Mouse (Mus musculus): ENCODE measurements around the gene Pdgfb. TPM values are rescaled to one million over a fixed set of nuclear protein-coding genes. Genes with fewer than 3 reads are reported as not detected.
A peak's percentile ranks its signal among the peaks of the same experiment; 100 is the strongest.

The Pdgfb gene
- polyA plus RNA-seq, 1 experiment from 2014 or later, result 1.7 TPM

- no peaks in the 10 kb centered on the region for H3K9me3 ChIP-seq (replicated peaks)
- ATAC-seq (ENCODE audit: insufficient number of reproducible peaks, low FRiP score), result no peak
- no peaks in the 10 kb centered on the region for H3K36me3 ChIP-seq
- no peak overlapping the region for H3K27ac ChIP-seq (ENCODE audit: poor library complexity, severe bottlenecking)
- peaks cover 53% of the 10 kb centered on the region for H3K4me1 ChIP-seq (replicated peaks)
- no peaks in the 10 kb centered on the region for H3K27me3 ChIP-seq (replicated peaks)
- no peak overlapping the region for H3K9ac ChIP-seq
- H3K4me2 ChIP-seq, result no peak overlapping the region
- H3K4me3 ChIP-seq, result no peak overlapping the region
- 78% methylated on average over 19 of the region's 19 CpGs for WGBS
These were observed 36.5 kb upstream of the Pdgfb start for GRCm38 (mm10) chr15:80051092-80051761.

GRCm38 (mm10) chr15:80050093-80050492 is 35.3 kb upstream of the Pdgfb start:
- peaks cover 53% of the 10 kb centered on the region for H3K4me1 ChIP-seq (replicated peaks)
- H3K4me3 ChIP-seq, result no peak overlapping the region
- no peak overlapping the region for H3K27ac ChIP-seq (ENCODE audit: poor library complexity, severe bottlenecking)
- H3K4me2 ChIP-seq, result no peak overlapping the region
- 53% methylated on average over 4 of the region's 4 CpGs for WGBS
- peaks cover 5% of the 10 kb centered on the region; the same call in 1 of the 2 replicates for H3K9me3 ChIP-seq (replicated peaks)
- no peak overlapping the region for H3K9ac ChIP-seq
- H3K27me3 ChIP-seq (replicated peaks), result no peaks in the 10 kb centered on the region
- ATAC-seq (ENCODE audit: insufficient number of reproducible peaks, low FRiP score), result no peak
- H3K36me3 ChIP-seq, result no peaks in the 10 kb centered on the region

GRCm38 (mm10) chr15:80047973-80048372 is 33.2 kb upstream of the Pdgfb start:
- Histone ChIP-seq H3K4me3 (no peak overlapping the region), H3K27me3 (replicated peaks) (no peaks in the 10 kb centered on the region), H3K9me3 (replicated peaks) (peaks cover 5% of the 10 kb centered on the region; the same call in 1 of the 2 replicates), H3K27ac (ENCODE audit: poor library complexity, severe bottlenecking) (no peak overlapping the region), H3K36me3 (no peaks in the 10 kb centered on the region), H3K9ac (0 out of 2 replicates have a peak overlapping the region, but pooled peaks have one; percentile 28), H3K4me1 (replicated peaks) (peaks cover 35% of the 10 kb centered on the region), H3K4me2 (0 out of 2 replicates have a peak overlapping the region, but pooled peaks have one; percentile 0)
- ATAC-seq (ENCODE audit: insufficient number of reproducible peaks, low FRiP score), result no peak
- WGBS, result 0% methylated on average over 5 of the region's 5 CpGs

- ATAC-seq (ENCODE audit: insufficient number of reproducible peaks, low FRiP score), result no peak
- Histone ChIP-seq H3K4me2 (no peak overlapping the region), H3K36me3 (no peaks in the 10 kb centered on the region), H3K9ac (no peak overlapping the region), H3K27ac (ENCODE audit: poor library complexity, severe bottlenecking) (no peak overlapping the region), H3K27me3 (replicated peaks) (no peaks in the 10 kb centered on the region), H3K9me3 (replicated peaks) (peaks cover 5% of the 10 kb centered on the region; the same call in 1 of the 2 replicates), H3K4me1 (replicated peaks) (peaks cover 32% of the 10 kb centered on the region), H3K4me3 (no peak overlapping the region)
- 65% methylated on average over 2 of the region's 2 CpGs for WGBS
These were observed 32.5 kb upstream of the Pdgfb start for GRCm38 (mm10) chr15:80047242-80047641.

GRCm38 (mm10) chr15:80045749-80046148 is 31.0 kb upstream of the Pdgfb start:
- Histone ChIP-seq H3K27me3 (replicated peaks) (no peaks in the 10 kb centered on the region), H3K9me3 (replicated peaks) (peaks cover 5% of the 10 kb centered on the region; the same call in 1 of the 2 replicates), H3K4me2 (no peak overlapping the region), H3K27ac (ENCODE audit: poor library complexity, severe bottlenecking) (no peak overlapping the region), H3K4me1 (replicated peaks) (peaks cover 25% of the 10 kb centered on the region), H3K36me3 (no peaks in the 10 kb centered on the region), H3K9ac (no peak overlapping the region), H3K4me3 (no peak overlapping the region)
- WGBS, result 94% methylated on average over 2 of the region's 2 CpGs
- ATAC-seq (ENCODE audit: insufficient number of reproducible peaks, low FRiP score), result no peak

GRCm38 (mm10) chr15:80044249-80044648 is 29.5 kb upstream of the Pdgfb start:
- Histone ChIP-seq H3K9ac (no peak overlapping the region), H3K9me3 (replicated peaks) (peaks cover 5% of the 10 kb centered on the region; the same call in 1 of the 2 replicates), H3K27me3 (replicated peaks) (no peaks in the 10 kb centered on the region), H3K4me3 (no peak overlapping the region), H3K27ac (ENCODE audit: poor library complexity, severe bottlenecking) (no peak overlapping the region), H3K4me1 (replicated peaks) (peaks cover 20% of the 10 kb centered on the region), H3K36me3 (no peaks in the 10 kb centered on the region), H3K4me2 (no peak overlapping the region)
- WGBS, result 83% methylated on average over 10 of the region's 10 CpGs
- no peak for ATAC-seq (ENCODE audit: insufficient number of reproducible peaks, low FRiP score)

GRCm38 (mm10) chr15:80042152-80042551 is 27.4 kb upstream of the Pdgfb start:
- H3K4me3 ChIP-seq, result no peak overlapping the region
- H3K27me3 ChIP-seq (replicated peaks), result no peaks in the 10 kb centered on the region
- H3K4me1 ChIP-seq (replicated peaks), result peaks cover 4% of the 10 kb centered on the region
- 69% methylated on average over 4 of the region's 4 CpGs for WGBS
- H3K4me2 ChIP-seq, result no peak overlapping the region
- H3K9me3 ChIP-seq (replicated peaks), result peaks cover 10% of the 10 kb centered on the region
- H3K27ac ChIP-seq (ENCODE audit: poor library complexity, severe bottlenecking), result no peak overlapping the region
- no peak overlapping the region for H3K9ac ChIP-seq
- no peaks in the 10 kb centered on the region for H3K36me3 ChIP-seq
- ATAC-seq (ENCODE audit: insufficient number of reproducible peaks, low FRiP score), result no peak

- Histone ChIP-seq H3K4me1 (replicated peaks) (peaks cover 11% of the 10 kb centered on the region; the same call in 1 of the 2 replicates), H3K36me3 (no peaks in the 10 kb centered on the region), H3K27ac (ENCODE audit: poor library complexity, severe bottlenecking) (no peak overlapping the region), H3K9me3 (replicated peaks) (peaks cover 5% of the 10 kb centered on the region), H3K4me3 (no peak overlapping the region), H3K27me3 (replicated peaks) (no peaks in the 10 kb centered on the region), H3K4me2 (no peak overlapping the region), H3K9ac (no peak overlapping the region)
- no peak for ATAC-seq (ENCODE audit: insufficient number of reproducible peaks, low FRiP score)
- 98% methylated on average over 2 of the region's 2 CpGs for WGBS
These were observed 23.3 kb upstream of the Pdgfb start for GRCm38 (mm10) chr15:80038110-80038391.

- WGBS, result 65% methylated on average over 11 of the region's 11 CpGs
- Histone ChIP-seq H3K9me3 (replicated peaks) (peaks cover 5% of the 10 kb centered on the region), H3K4me3 (no peak overlapping the region), H3K36me3 (no peaks in the 10 kb centered on the region), H3K27ac (ENCODE audit: poor library complexity, severe bottlenecking) (no peak overlapping the region), H3K9ac (no peak overlapping the region), H3K27me3 (replicated peaks) (no peaks in the 10 kb centered on the region), H3K4me2 (no peak overlapping the region), H3K4me1 (replicated peaks) (peaks cover 11% of the 10 kb centered on the region; the same call in 1 of the 2 replicates)
- no peak for ATAC-seq (ENCODE audit: insufficient number of reproducible peaks, low FRiP score)
These were observed 22.7 kb upstream of the Pdgfb start for GRCm38 (mm10) chr15:80037255-80038109.

GRCm38 (mm10) chr15:80035341-80035885 is 20.6 kb upstream of the Pdgfb start:
- Histone ChIP-seq H3K9ac (no peak overlapping the region), H3K4me2 (no peak overlapping the region), H3K4me1 (replicated peaks) (peaks cover 11% of the 10 kb centered on the region; the same call in 1 of the 2 replicates), H3K4me3 (no peak overlapping the region), H3K27ac (ENCODE audit: poor library complexity, severe bottlenecking) (no peak overlapping the region), H3K9me3 (replicated peaks) (peaks cover 12% of the 10 kb centered on the region), H3K27me3 (replicated peaks) (no peaks in the 10 kb centered on the region), H3K36me3 (no peaks in the 10 kb centered on the region)
- 80% methylated on average over 6 of the region's 6 CpGs for WGBS
- ATAC-seq (ENCODE audit: insufficient number of reproducible peaks, low FRiP score), result no peak

GRCm38 (mm10) chr15:80034913-80035312 is 20.1 kb upstream of the Pdgfb start:
- no peaks in the 10 kb centered on the region for H3K36me3 ChIP-seq
- peaks cover 11% of the 10 kb centered on the region; the same call in 1 of the 2 replicates for H3K4me1 ChIP-seq (replicated peaks)
- H3K9me3 ChIP-seq (replicated peaks), result peaks cover 12% of the 10 kb centered on the region
- H3K27me3 ChIP-seq (replicated peaks), result no peaks in the 10 kb centered on the region
- no peak overlapping the region for H3K4me3 ChIP-seq
- no peak overlapping the region for H3K27ac ChIP-seq (ENCODE audit: poor library complexity, severe bottlenecking)
- no peak overlapping the region for H3K9ac ChIP-seq
- ATAC-seq (ENCODE audit: insufficient number of reproducible peaks, low FRiP score), result no peak
- no peak overlapping the region for H3K4me2 ChIP-seq
